Mouse (Mus musculus) ES-Bruce4 (cell line): ENCODE data around the gene Bicdl2. TPM values are rescaled to one million over a fixed set of nuclear protein-coding genes. Genes with fewer than 3 reads are reported as not detected.

ENCODE experiments used
- H3K27ac ChIP-seq: 2 replicates; pipeline ENCODE4 v1.5.1; 2012; ENCODE audit warnings: low read length, inconsistent platforms; ENCODE audit not compliant: insufficient read depth
- H3K27me3 ChIP-seq: 2 replicates; pipeline ENCODE4 v1.6.1; 2012; ENCODE audit warnings: mild to moderate bottlenecking, low read length, inconsistent platforms; ENCODE audit not compliant: control insufficient read depth, poor library complexity, insufficient read depth, severe bottlenecking
- H3K36me3 ChIP-seq: 2 replicates; pipeline ENCODE4 v1.6.1; 2012; ENCODE audit warnings: inconsistent platforms, mild to moderate bottlenecking, low read length, moderate library complexity; ENCODE audit not compliant: control insufficient read depth, poor library complexity, insufficient read depth, severe bottlenecking
- H3K4me1 ChIP-seq: one replicate; pipeline ENCODE4 v1.8.1; 2011; ENCODE audit warnings: low read length; ENCODE audit not compliant: control insufficient read depth, insufficient read depth
- H3K4me3 ChIP-seq: 2 replicates; pipeline ENCODE4 v1.5.1; 2011; ENCODE audit warnings: low read depth, mild to moderate bottlenecking, low read length
- H3K9ac ChIP-seq: 2 replicates; pipeline ENCODE4 v1.6.1; 2012; ENCODE audit warnings: low read depth, mild to moderate bottlenecking, inconsistent platforms; ENCODE audit not compliant: poor library complexity, severe bottlenecking
- H3K9me3 ChIP-seq: replicated peaks from 2 replicates; pipeline ENCODE4 v1.6.1; 2012; ENCODE audit warnings: mild to moderate bottlenecking, low read length, inconsistent platforms; ENCODE audit not compliant: control insufficient read depth, poor library complexity, insufficient read depth, severe bottlenecking
- CTCF ChIP-seq: IDR thresholded peaks from one replicate; pipeline ENCODE4 v1.8.1; 2011; ENCODE audit warnings: low read depth, low read length
- EP300 ChIP-seq: IDR thresholded peaks from 2 replicates; pipeline ENCODE4 v1.6.1; 2011; ENCODE audit warnings: low read depth, low read length; ENCODE audit not compliant: insufficient read depth
- POLR2A ChIP-seq: IDR thresholded peaks from one replicate; pipeline ENCODE4 v1.8.1; 2011; ENCODE audit warnings: low read length; ENCODE audit not compliant: insufficient read depth
- polyA plus RNA-seq: library from polyadenylated mRNA; stranded (reverse); fragments of >200 nt; gene quantifications from 2 replicates; pipeline ENCODE4 v1.2.4, GENCODE M21; 2011; ENCODE audit warnings: low read depth; ENCODE audit not compliant: missing spikeins, insufficient read depth, insufficient read length

The Bicdl2 gene
- polyA plus RNA-seq, 1 experiment = 2.9 TPM

- no peak overlapping the region for H3K27ac ChIP-seq
These were observed 20.0 kb downstream of the Bicdl2 start for GRCm38 (mm10) chr17:23680336-23680735.

GRCm38 (mm10) chr17:23681086-23681485, 20.8 kb downstream of the Bicdl2 start:
- H3K4me1 ChIP-seq = peaks cover 12% of the 10 kb centered on the region
- H3K9me3 ChIP-seq = no peaks in the 10 kb centered on the region
- H3K4me3 ChIP-seq = no peak overlapping the region
- no peaks in the 10 kb centered on the region for H3K27me3 ChIP-seq
- H3K36me3 ChIP-seq = 0 out of 2 replicates have a peak, but pooled peaks cover 6% of the 10 kb centered on the region
- H3K9ac ChIP-seq = no peak overlapping the region
- no peak for TF ChIP-seq POLR2A
- no peak for TF ChIP-seq CTCF
- TF ChIP-seq EP300 = no peak
- H3K27ac ChIP-seq = 0 out of 2 replicates have a peak overlapping the region, but pooled peaks have one; percentile 51

More at GRCm38 (mm10) chr17:23680336-23680735, 20.0 kb downstream of the Bicdl2 start:
- Histone ChIP-seq H3K9me3 (no peaks in the 10 kb centered on the region), H3K36me3 (0 out of 2 replicates have a peak, but pooled peaks cover 6% of the 10 kb centered on the region), H3K27me3 (no peaks in the 10 kb centered on the region), H3K9ac (peak overlapping the region; percentile 38), H3K4me3 (peak overlapping the region; percentile 80), H3K4me1 (peaks cover 14% of the 10 kb centered on the region)
- TF ChIP-seq CTCF (no peak), EP300 (no peak), POLR2A (no peak)

- Histone ChIP-seq H3K27ac (peak overlapping the region; percentile 51; the same call in 1 of the 2 replicates), H3K36me3 (0 out of 2 replicates have a peak, but pooled peaks cover 6% of the 10 kb centered on the region), H3K9me3 (no peaks in the 10 kb centered on the region), H3K4me1 (peaks cover 12% of the 10 kb centered on the region), H3K4me3 (no peak overlapping the region), H3K9ac (no peak overlapping the region), H3K27me3 (no peaks in the 10 kb centered on the region)
- no peak for TF ChIP-seq EP300
- no peak for TF ChIP-seq CTCF
- no peak for TF ChIP-seq POLR2A
These were observed 21.8 kb downstream of the Bicdl2 start for GRCm38 (mm10) chr17:23682092-23682491.

- no peaks in the 10 kb centered on the region for H3K9me3 ChIP-seq
- no peak for TF ChIP-seq POLR2A
- no peak for TF ChIP-seq EP300
- no peak for TF ChIP-seq CTCF
- no peak overlapping the region for H3K9ac ChIP-seq
- peaks cover 12% of the 10 kb centered on the region for H3K4me1 ChIP-seq
- no peak overlapping the region for H3K27ac ChIP-seq
- no peaks in the 10 kb centered on the region for H3K27me3 ChIP-seq
- H3K36me3 ChIP-seq = 0 out of 2 replicates have a peak, but pooled peaks cover 6% of the 10 kb centered on the region
- H3K4me3 ChIP-seq = peak overlapping the region; percentile 63; the same call in 1 of the 2 replicates
These were observed 22.2 kb downstream of the Bicdl2 start for GRCm38 (mm10) chr17:23682530-23682929.

GRCm38 (mm10) chr17:23683226-23683625, 22.9 kb downstream of the Bicdl2 start:
- Histone ChIP-seq H3K27ac (no peak overlapping the region), H3K9ac (peak overlapping the region; percentile 4; the same call in 1 of the 2 replicates), H3K9me3 (no peaks in the 10 kb centered on the region), H3K4me1 (peaks cover 12% of the 10 kb centered on the region), H3K36me3 (0 out of 2 replicates have a peak, but pooled peaks cover 6% of the 10 kb centered on the region), H3K27me3 (no peaks in the 10 kb centered on the region), H3K4me3 (peak overlapping the region; percentile 63)
- no peak for TF ChIP-seq EP300
- TF ChIP-seq POLR2A = no peak
- TF ChIP-seq CTCF = no peak
